Mouse (Mus musculus) lung, embryonic 14.5 days (tissue): Measurements from ENCODE around the gene Olfr1393. TPM values are rescaled to one million over a fixed set of nuclear protein-coding genes. Genes with fewer than 3 reads are reported as not detected.
A peak's percentile ranks its signal among the peaks of the same experiment; 100 is the strongest.

Source experiments
- ATAC-seq: fragments of 200-750 bp; cut with Nextera tagmentation; 2 replicates; pipeline ENCODE4 v1.8.0; 2017; ENCODE audit warnings: mild to moderate bottlenecking, moderate TSS enrichment, moderate library complexity; ENCODE audit not compliant: insufficient read depth
- DNase-seq: peaks from one replicate; pipeline ENCODE4 v3.0.0-alpha.2; 2015
- H3K27ac ChIP-seq: fragments of 300-500 bp; sonication (generic); 2 replicates; pipeline ENCODE4 v1.5.1; 2014; ENCODE audit warnings: low read depth, mild to moderate bottlenecking, moderate library complexity
- H3K27me3 ChIP-seq: fragments of 300-500 bp; sonication (generic); 2 replicates; pipeline ENCODE4 v1.6.1; 2014; ENCODE audit warnings: low read length, control low read depth; ENCODE audit not compliant: insufficient read depth
- H3K36me3 ChIP-seq: fragments of 300-500 bp; sonication (generic); 2 replicates; pipeline ENCODE4 v1.6.1; 2014; ENCODE audit warnings: control low read depth; ENCODE audit not compliant: insufficient read depth
- H3K4me1 ChIP-seq: fragments of 300-500 bp; sonication (generic); 2 replicates; pipeline ENCODE4 v1.6.1; 2014; ENCODE audit warnings: antibody characterized with exemption, control low read depth; ENCODE audit not compliant: insufficient read depth
- H3K4me2 ChIP-seq: fragments of 300-500 bp; sonication (generic); 2 replicates; pipeline ENCODE4 v1.6.1; 2014; ENCODE audit warnings: mild to moderate bottlenecking
- H3K4me3 ChIP-seq: fragments of 300-500 bp; sonication (generic); 2 replicates; pipeline ENCODE4 v1.5.1; 2014; ENCODE audit warnings: low read depth, low read length
- H3K9ac ChIP-seq: fragments of 300-500 bp; sonication (generic); 2 replicates; pipeline ENCODE4 v1.6.1; 2014
- H3K9me3 ChIP-seq: fragments of 300-500 bp; sonication (generic); 2 replicates; pipeline ENCODE4 v1.6.1; 2016; ENCODE audit warnings: low read depth, low read length, control low read depth
- CTCF ChIP-seq: IDR thresholded peaks from 2 replicates; pipeline ENCODE4 v1.5.1; 2016; ENCODE audit warnings: antibody characterized with exemption, low read depth
- WGBS: fragments of 180-500 bp; shearing (Covaris S2); extraction: QIAGEN DNeasy Blood & Tissue Kit; methylation state at CpG from one replicate; pipeline ENCODE4 v1.1.7; 2014; 5-methylcytosine and 5-hydroxymethylcytosine counted together
- polyA plus RNA-seq: library from polyadenylated mRNA; unstranded; fragments of >200 nt; fragmentation: Nextera tagmentation; extraction: Ambion mirVana; gene quantifications from 2 replicates; pipeline ENCODE4 v1.2.1, GENCODE M21; 2014

Olfr1393 gene
- polyA plus RNA-seq, result not detected in 2 replicates

DNA sequence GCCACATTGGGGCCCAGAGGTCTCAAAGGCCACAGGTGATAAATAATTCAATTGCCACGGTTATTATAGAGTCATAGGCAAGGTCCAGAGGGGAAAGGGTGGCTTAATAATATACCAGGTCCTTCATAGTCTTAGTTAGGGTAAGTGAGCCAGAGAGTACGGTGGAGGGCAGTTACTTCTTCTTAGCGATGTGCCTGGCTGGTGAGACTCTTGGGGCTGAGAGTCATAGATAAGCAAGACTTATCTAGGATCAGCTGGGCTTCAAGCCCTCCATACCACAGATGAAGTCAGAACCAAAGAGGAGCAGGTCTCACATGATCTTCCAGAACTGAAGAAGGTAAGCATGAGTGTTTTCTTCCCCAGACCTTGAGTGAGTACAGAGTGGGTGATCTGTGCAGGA is at the start of gene Olfr1393:
TSS of gene Olfr1393 (plus strand) at position 83 of the 400 bp plus-strand sequence.
- H3K36me3 ChIP-seq, result no peaks in the 10 kb centered on the region
- no peak within 1 kb of the TSS for H3K9ac ChIP-seq
- no peak within 1 kb of the TSS for H3K4me3 ChIP-seq
- no peaks in the 10 kb centered on the region for H3K4me1 ChIP-seq
- H3K4me2 ChIP-seq, result no peak within 1 kb of the TSS
- TF ChIP-seq CTCF, result no peak
- no peaks in the 10 kb centered on the region for H3K27me3 ChIP-seq
- ATAC-seq (no peak), DNase-seq (no peak)
- H3K27ac ChIP-seq, result no peak within 1 kb of the TSS
- WGBS, result 71% methylated on average over 3 of the region's 3 CpGs
- H3K9me3 ChIP-seq, result no peaks in the 10 kb centered on the region

DNA sequence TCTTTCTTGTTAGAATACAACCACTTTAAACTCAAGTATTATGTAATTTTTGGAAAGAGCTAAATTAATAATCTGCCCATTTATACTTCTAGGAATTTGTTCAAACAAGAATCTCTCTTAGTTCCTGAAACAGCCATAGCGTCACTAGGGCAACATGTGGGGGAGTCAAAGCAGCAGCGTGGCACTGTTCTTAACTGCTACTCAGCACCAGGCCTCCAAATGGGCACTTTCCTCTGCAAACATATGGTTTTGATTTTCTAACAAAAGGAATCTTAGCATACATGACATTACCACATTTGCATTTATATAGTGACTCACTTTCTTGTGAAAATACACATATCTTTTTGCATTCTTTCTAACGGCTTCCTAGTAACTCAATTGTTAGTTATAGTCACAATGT is 45.3 kb upstream of the Olfr1393 start:
- Histone ChIP-seq H3K4me2 (no peak overlapping the region), H3K4me1 (no peaks in the 10 kb centered on the region), H3K36me3 (no peaks in the 10 kb centered on the region), H3K4me3 (no peak overlapping the region), H3K27me3 (no peaks in the 10 kb centered on the region), H3K27ac (no peak overlapping the region), H3K9ac (no peak overlapping the region), H3K9me3 (no peaks in the 10 kb centered on the region)
- no peak for TF ChIP-seq CTCF
- DNase-seq (no peak), ATAC-seq (no peak)
- WGBS, result 70% methylated on average over 3 of the region's 3 CpGs

DNA sequence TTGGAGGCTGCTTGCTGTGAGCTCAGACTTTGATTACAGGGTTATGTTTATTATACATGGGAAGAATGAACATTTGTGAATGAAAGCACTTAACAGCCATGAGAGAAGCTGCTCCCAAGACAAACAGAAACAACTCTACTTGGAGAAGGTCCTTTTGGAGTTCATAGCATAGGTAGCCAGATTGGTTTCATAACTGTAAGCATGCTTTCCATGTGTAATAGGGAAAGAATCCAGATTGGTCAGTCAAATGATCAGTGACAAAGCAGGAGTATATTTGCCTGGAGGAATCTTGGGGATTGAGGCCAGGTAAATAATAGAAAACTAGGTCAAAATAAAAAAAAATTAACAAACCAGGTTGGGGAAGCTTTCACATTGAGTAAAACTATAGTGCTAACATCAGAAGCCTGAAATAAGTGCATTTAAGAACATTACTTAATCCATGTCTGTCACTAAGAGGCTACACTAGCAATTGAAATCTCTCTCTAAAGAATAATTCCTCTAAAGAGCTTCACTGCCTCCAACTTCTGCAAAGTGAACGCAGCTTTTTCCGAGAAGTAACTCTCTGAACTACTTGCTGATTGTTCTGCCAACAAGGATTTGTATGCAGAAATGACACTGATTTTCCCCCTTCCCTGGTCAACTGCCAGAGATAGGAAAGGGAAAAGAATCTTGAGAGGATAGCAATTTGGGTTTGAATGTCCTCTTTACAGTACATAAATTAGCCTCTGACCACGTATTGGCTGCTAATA is 42.5 kb upstream of the Olfr1393 start:
- H3K9me3 ChIP-seq, result no peaks in the 10 kb centered on the region
- H3K4me2 ChIP-seq, result no peak overlapping the region
- H3K4me1 ChIP-seq, result no peaks in the 10 kb centered on the region
- no peak overlapping the region for H3K27ac ChIP-seq
- H3K36me3 ChIP-seq, result no peaks in the 10 kb centered on the region
- no peak overlapping the region for H3K4me3 ChIP-seq
- H3K9ac ChIP-seq, result no peak overlapping the region
- no peak for TF ChIP-seq CTCF
- H3K27me3 ChIP-seq, result no peaks in the 10 kb centered on the region
- WGBS, result 60% methylated on average over 3 of the region's 3 CpGs
- DNase-seq, result no peak
- ATAC-seq, result no peak

DNA sequence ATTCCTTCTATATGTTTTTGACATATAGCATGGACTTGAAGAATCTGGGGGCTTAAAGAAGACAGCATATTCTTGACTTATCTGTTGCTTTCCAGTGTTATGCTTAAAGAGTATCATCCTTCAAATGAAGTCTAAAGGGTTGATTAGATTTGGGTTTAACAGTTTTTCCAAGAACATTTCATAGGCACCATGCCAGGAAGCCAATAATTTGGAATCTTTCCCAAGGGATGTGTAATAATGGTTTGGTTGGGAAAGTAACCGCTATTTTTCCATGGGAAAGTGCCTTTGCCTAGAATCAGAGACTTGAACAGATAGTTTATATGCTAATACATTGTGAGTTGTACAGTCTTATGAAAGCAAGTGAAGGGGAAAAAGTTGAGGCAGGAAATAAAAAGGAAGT is 41.2 kb upstream of the Olfr1393 start:
- no peak overlapping the region for H3K9ac ChIP-seq
- H3K4me3 ChIP-seq, result no peak overlapping the region
- ATAC-seq (no peak), DNase-seq (peak; percentile 45)
- no peaks in the 10 kb centered on the region for H3K36me3 ChIP-seq
- WGBS, result 52% methylated on average over 1 of the region's 1 CpGs
- H3K27me3 ChIP-seq, result no peaks in the 10 kb centered on the region
- no peak for TF ChIP-seq CTCF
- H3K4me1 ChIP-seq, result no peaks in the 10 kb centered on the region
- H3K4me2 ChIP-seq, result no peak overlapping the region
- no peak overlapping the region for H3K27ac ChIP-seq
- H3K9me3 ChIP-seq, result no peaks in the 10 kb centered on the region

DNA sequence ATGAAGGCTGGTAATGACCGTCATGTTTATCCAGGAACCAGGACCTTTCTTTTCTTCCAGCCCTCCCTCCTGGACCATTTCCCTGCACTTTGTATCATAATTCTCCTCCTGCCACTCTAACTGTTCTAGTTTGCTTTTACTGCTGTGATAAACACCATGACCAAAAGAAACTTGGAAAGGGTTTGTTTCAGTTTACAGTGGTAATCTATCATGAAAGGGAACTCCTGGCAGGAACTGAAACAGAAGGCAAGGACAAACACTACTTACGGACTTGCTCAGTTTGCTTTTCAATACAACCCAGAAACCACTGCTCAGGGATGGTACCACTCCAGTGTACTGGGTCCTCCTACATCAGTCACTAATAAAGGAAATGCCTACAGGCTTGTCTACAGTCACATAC is 40.6 kb upstream of the Olfr1393 start:
- Histone ChIP-seq H3K9me3 (no peaks in the 10 kb centered on the region), H3K4me3 (no peak overlapping the region), H3K36me3 (no peaks in the 10 kb centered on the region), H3K27me3 (no peaks in the 10 kb centered on the region), H3K27ac (no peak overlapping the region), H3K4me2 (no peak overlapping the region), H3K9ac (no peak overlapping the region), H3K4me1 (no peaks in the 10 kb centered on the region)
- no peak for TF ChIP-seq CTCF
- WGBS, result 42% methylated on average over 2 of the region's 2 CpGs
- ATAC-seq (no peak), DNase-seq (no peak)

DNA sequence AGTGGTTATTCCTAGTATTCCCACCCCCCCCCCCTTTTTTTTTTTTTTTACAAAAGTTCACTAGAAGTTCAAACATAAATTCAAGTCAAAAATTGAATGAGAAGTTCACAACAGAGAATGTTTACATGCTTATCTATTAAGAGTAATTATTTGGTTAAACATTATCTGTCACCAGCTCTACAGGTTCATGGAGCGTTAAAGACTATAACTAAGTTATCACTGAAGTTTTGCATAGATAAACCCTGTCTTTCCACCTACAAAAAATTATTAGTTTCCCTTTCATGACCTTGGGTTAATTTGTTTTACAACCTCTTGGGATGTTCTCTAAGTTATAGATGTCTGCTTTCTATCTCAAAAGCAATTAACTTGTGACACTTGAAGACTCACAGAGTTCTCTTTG is 37.8 kb upstream of the Olfr1393 start:
- H3K36me3 ChIP-seq, result no peaks in the 10 kb centered on the region
- 52% methylated on average over 1 of the region's 1 CpGs for WGBS
- H3K4me2 ChIP-seq, result no peak overlapping the region
- DNase-seq, result no peak
- no peak overlapping the region for H3K27ac ChIP-seq
- no peaks in the 10 kb centered on the region for H3K27me3 ChIP-seq
- no peak for TF ChIP-seq CTCF
- no peaks in the 10 kb centered on the region for H3K9me3 ChIP-seq
- no peak for ATAC-seq
- H3K9ac ChIP-seq, result no peak overlapping the region
- H3K4me1 ChIP-seq, result peaks cover 6% of the 10 kb centered on the region; the same call in 1 of the 2 replicates
- H3K4me3 ChIP-seq, result no peak overlapping the region

DNA sequence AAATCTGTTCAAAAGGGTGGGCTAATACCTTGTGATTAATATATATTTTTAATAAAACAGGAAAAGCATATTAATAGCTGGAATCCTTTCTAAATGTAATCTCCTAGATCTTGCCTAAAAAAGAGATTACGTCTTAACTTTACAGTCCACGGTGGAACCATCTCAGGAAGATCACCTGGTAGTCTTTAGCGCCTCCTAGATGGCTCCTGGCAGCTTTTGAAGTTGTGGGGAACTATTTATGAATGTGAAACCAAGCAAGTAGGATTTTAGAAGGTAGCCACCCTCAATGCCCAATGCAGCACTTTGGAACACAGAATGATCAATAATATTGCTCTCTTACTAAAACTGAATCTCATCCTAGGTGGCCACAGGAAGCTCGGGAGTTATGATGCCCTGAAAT is 37.2 kb upstream of the Olfr1393 start:
- H3K4me1 ChIP-seq, result peaks cover 7% of the 10 kb centered on the region; the same call in 1 of the 2 replicates
- H3K4me3 ChIP-seq, result no peak overlapping the region
- H3K27me3 ChIP-seq, result no peaks in the 10 kb centered on the region
- WGBS, result 78% methylated on average over 4 of the region's 4 CpGs
- H3K9me3 ChIP-seq, result no peaks in the 10 kb centered on the region
- ATAC-seq (no peak), DNase-seq (no peak)
- no peak overlapping the region for H3K4me2 ChIP-seq
- no peak overlapping the region for H3K9ac ChIP-seq
- no peaks in the 10 kb centered on the region for H3K36me3 ChIP-seq
- no peak for TF ChIP-seq CTCF
- no peak overlapping the region for H3K27ac ChIP-seq

DNA sequence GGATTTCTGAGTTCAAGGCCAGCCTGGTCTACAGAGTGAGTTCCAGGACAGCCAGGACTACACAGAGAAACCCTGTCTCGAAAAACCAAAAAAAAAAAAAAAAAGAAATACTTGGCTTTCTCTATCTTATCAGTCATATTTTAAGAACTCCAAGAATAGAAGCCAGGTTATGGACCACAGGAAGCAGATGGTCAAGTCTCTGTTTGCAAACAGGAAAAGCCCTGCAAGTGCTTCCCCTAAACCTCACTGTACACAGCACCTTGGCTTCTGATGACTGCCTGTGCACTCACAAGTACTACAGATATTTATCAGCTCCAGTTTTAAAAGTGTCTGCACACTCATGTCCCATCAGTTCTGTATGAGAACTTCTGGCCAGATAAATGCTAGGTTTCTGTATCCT is 36.6 kb upstream of the Olfr1393 start:
- Histone ChIP-seq H3K4me1 (peaks cover 7% of the 10 kb centered on the region; the same call in 1 of the 2 replicates), H3K9ac (no peak overlapping the region), H3K27ac (no peak overlapping the region), H3K4me2 (no peak overlapping the region), H3K36me3 (no peaks in the 10 kb centered on the region), H3K9me3 (no peaks in the 10 kb centered on the region), H3K4me3 (no peak overlapping the region), H3K27me3 (no peaks in the 10 kb centered on the region)
- ATAC-seq (no peak), DNase-seq (peak; percentile 34)
- WGBS, result no CpG with 5 or more reads among the region's 1 CpGs
- TF ChIP-seq CTCF, result no peak
